Mouse (Mus musculus) forebrain, embryonic 14.5 days (tissue): ENCODE results near the gene Ccnb3. TPM values are rescaled to one million over a fixed set of nuclear protein-coding genes. Genes with fewer than 3 reads are reported as not detected.

Experiments used
- ATAC-seq: fragments of 200-750 bp; cut with Nextera tagmentation; 2 replicates; pipeline ENCODE4 v1.8.0; 2017; ENCODE audit warnings: mild to moderate bottlenecking, moderate library complexity
- DNase-seq: peaks from one replicate; pipeline ENCODE4 v3.0.0-alpha.2; 2015; ENCODE audit warnings: low spot score
- H3K27ac ChIP-seq: fragments of 300-500 bp; sonication (generic); 2 replicates; pipeline ENCODE4 v1.5.1; 2014; ENCODE audit warnings: low read depth, mild to moderate bottlenecking, control low read depth, low read length, moderate library complexity
- H3K27me3 ChIP-seq: fragments of 300-500 bp; sonication (generic); replicated peaks from 2 replicates; pipeline ENCODE4 v1.6.1; 2014; ENCODE audit warnings: low read length, control low read depth, mixed read lengths; ENCODE audit not compliant: control insufficient read depth, insufficient read depth
- H3K36me3 ChIP-seq: fragments of 300-500 bp; sonication (generic); 2 replicates; pipeline ENCODE4 v1.6.1; 2014; ENCODE audit warnings: low read length, control low read depth; ENCODE audit not compliant: control insufficient read depth, insufficient read depth
- H3K4me1 ChIP-seq: fragments of 300-500 bp; sonication (generic); 2 replicates; pipeline ENCODE4 v1.6.1; 2014; ENCODE audit warnings: antibody characterized with exemption, low read length, control low read depth; ENCODE audit not compliant: control insufficient read depth, insufficient read depth
- H3K4me2 ChIP-seq: fragments of 300-500 bp; sonication (generic); 2 replicates; pipeline ENCODE4 v1.6.1; 2014; ENCODE audit warnings: mild to moderate bottlenecking, control low read depth, low read length
- H3K4me3 ChIP-seq: fragments of 300-500 bp; sonication (generic); 2 replicates; pipeline ENCODE4 v1.5.1; 2014; ENCODE audit warnings: low read depth, low read length, control low read depth
- H3K9ac ChIP-seq: fragments of 300-500 bp; sonication (generic); 2 replicates; pipeline ENCODE4 v1.6.1; 2014; ENCODE audit warnings: mild to moderate bottlenecking, low read length, control low read depth, moderate library complexity
- H3K9me3 ChIP-seq: fragments of 300-500 bp; sonication (generic); replicated peaks from 2 replicates; pipeline ENCODE4 v1.6.1; 2016; ENCODE audit warnings: low read length, control low read depth, mixed read lengths; ENCODE audit not compliant: control insufficient read depth
- WGBS: fragments of 180-500 bp; shearing (Covaris S2); extraction: QIAGEN DNeasy Blood & Tissue Kit; methylation state at CpG from one replicate; pipeline ENCODE4 v1.1.7; 2014; 5-methylcytosine and 5-hydroxymethylcytosine counted together
- polyA plus RNA-seq: library from polyadenylated mRNA; unstranded; fragments of >200 nt; fragmentation: Nextera tagmentation; extraction: Ambion mirVana; gene quantifications from 2 replicates; pipeline ENCODE4 v1.2.1, GENCODE M21; 2014

Ccnb3 gene
- not detected in 2 replicates for polyA plus RNA-seq

DNA sequence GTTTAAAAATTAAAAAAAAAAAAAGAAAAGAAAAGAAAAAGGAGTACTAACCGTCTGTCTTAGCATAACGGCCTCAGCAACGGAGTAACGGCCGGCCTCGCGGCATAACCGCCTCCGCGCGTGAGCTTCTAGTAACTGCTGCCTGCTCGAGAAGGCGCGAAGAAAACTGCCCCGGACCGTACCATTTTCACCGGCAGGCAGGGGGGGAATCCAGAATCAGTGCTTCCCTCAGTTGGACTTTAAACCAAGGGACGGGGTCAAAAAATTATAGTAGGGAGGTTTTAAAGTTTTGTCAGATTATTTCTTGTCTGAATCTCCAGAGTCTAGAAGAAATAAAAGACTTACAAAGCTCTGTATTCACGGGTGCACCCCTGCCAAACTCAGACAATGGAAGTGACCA, at the start of gene Ccnb3:
Gene Ccnb3 (minus strand): TSS at position 101 of the 400 bp plus-strand sequence.
- Histone ChIP-seq H3K4me3 (no peak within 1 kb of the TSS), H3K27me3 (no peaks in the 10 kb centered on the region), H3K9me3 (no peaks in the 10 kb centered on the region), H3K4me1 (no peaks in the 10 kb centered on the region), H3K4me2 (no peak within 1 kb of the TSS), H3K27ac (no peak within 1 kb of the TSS), H3K36me3 (no peaks in the 10 kb centered on the region), H3K9ac (no peak within 1 kb of the TSS)
- 95% methylated on average over 19 of the region's 19 CpGs for WGBS
- DNase-seq: no peak
- no peak for ATAC-seq

- H3K9ac ChIP-seq: no peak overlapping the region
- H3K4me1 ChIP-seq: no peaks in the 10 kb centered on the region
- no peak overlapping the region for H3K27ac ChIP-seq
- H3K27me3 ChIP-seq: no peaks in the 10 kb centered on the region
- H3K4me2 ChIP-seq: no peak overlapping the region
- no peak overlapping the region for H3K4me3 ChIP-seq
- ATAC-seq: no peak
- no peaks in the 10 kb centered on the region for H3K9me3 ChIP-seq
- H3K36me3 ChIP-seq: no peaks in the 10 kb centered on the region
- no peak for DNase-seq
Observed at GRCm38 (mm10) chrX:7090323-7090722, 48.9 kb upstream of the Ccnb3 start.

DNA sequence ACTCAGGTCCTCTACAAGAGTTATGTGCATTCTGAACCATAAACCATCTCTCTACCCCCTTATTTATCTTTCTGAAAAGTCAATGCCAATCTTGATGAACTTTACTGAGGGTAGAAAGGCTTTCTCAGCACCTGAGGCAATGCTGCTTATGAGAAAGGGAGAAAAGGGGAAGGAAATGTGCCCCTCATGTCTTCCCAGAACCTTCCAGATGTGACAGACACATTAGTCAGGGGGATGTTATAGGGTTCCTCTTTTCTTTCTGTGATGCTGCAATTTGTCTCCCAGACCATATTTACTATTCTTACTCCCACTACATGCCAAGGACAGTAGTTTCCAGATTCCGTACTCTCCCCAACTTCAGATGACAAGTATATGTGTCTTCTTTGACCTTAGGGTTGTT, 44.5 kb upstream of the Ccnb3 start:
- no peak overlapping the region for H3K4me2 ChIP-seq
- 78% methylated on average over 1 of the region's 1 CpGs for WGBS

DNA sequence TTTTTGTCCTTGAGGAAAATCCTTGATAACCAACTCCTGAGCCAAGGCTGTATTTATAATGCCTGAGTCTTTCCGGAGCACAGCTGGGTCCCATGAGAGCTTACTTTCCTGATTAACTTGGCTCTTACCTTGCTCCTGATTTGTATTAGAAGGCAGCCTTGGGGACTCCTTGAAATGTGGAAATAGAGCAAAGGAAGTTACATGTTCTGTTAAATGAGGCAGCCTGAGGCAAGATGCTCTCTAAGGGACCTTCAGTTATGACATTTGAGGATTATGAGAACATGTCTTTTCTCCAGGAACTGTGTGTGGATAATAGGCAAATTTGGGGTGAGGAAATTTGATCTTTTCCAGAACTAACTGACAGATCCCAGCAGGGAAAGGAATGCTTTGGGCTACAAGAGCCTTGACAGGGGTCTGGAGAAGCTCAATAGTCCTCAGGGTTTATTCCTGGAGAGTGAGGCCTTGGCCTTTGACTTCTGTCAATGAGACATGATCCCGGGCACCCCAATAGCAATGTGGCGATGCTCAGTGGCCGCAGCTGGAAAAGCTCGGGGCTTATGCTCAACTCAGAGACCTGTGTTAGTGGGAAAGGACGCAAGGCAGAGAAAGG, 38.5 kb upstream of the Ccnb3 start:
- Histone ChIP-seq H3K27me3 (no peaks in the 10 kb centered on the region), H3K27ac (no peak overlapping the region), H3K4me2 (no peak overlapping the region), H3K36me3 (no peaks in the 10 kb centered on the region), H3K4me1 (no peaks in the 10 kb centered on the region), H3K9me3 (no peaks in the 10 kb centered on the region), H3K4me3 (no peak overlapping the region), H3K9ac (no peak overlapping the region)
- no peak for DNase-seq
- no peak for ATAC-seq
- 88% methylated on average over 6 of the region's 6 CpGs for WGBS

More for the DNA sequence above, 44.5 kb upstream of the Ccnb3 start:
- Histone ChIP-seq H3K9me3 (no peaks in the 10 kb centered on the region), H3K9ac (no peak overlapping the region), H3K4me3 (no peak overlapping the region), H3K36me3 (no peaks in the 10 kb centered on the region), H3K27ac (no peak overlapping the region), H3K27me3 (no peaks in the 10 kb centered on the region), H3K4me1 (no peaks in the 10 kb centered on the region)
- ATAC-seq (no peak), DNase-seq (no peak)

DNA sequence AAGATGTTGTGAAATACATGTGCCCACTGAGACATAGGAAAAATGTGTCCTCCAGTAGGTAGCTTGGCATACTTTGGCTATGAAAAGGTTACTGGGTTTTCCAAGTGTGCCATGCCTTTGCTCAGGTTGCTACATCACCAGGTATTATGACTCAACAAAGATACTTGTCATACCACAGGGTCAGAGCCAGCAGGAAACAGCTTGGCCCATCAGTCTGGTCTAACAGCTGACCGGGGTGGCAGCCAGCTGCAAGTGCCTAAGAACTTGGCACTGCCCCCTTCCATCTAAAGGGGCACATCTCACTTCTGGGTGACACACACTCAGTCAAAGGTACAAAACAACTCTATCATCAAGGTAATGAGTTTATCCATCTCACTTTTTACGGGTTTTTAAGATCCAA, 26.6 kb upstream of the Ccnb3 start:
- DNase-seq (no peak), ATAC-seq (no peak)
- Histone ChIP-seq H3K4me1 (no peaks in the 10 kb centered on the region), H3K4me2 (no peak overlapping the region), H3K9me3 (no peaks in the 10 kb centered on the region), H3K4me3 (no peak overlapping the region), H3K9ac (no peak overlapping the region), H3K27ac (no peak overlapping the region), H3K27me3 (no peaks in the 10 kb centered on the region), H3K36me3 (no peaks in the 10 kb centered on the region)
- WGBS: 75% methylated on average over 2 of the region's 2 CpGs

DNA sequence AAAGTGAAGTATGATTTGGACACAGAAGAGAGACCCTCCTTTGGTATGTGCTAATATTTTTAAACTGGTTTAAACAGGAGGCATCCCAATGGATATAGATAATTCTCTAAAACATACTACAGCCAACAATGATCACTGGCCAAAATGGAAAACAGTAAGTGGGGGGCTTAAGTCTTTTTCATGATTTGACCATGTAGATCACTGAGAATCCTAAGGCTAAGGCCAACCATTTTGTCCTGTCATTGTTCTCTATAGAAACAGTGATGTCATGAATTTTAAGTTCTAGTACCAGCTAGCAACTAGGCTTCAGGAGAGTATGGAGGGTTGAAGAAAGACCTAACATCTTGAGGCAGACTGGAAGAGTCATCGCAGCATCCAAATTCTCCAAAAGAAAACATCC, 25.8 kb upstream of the Ccnb3 start, which contains the start of gene Akap4:
Gene Akap4 (plus strand): TSS at position 301 of the 400 bp plus-strand sequence.
- no peaks in the 10 kb centered on the region for H3K4me1 ChIP-seq
- DNase-seq (no peak), ATAC-seq (no peak)
- H3K9me3 ChIP-seq: no peaks in the 10 kb centered on the region
- no peak within 1 kb of the TSS for H3K27ac ChIP-seq
- WGBS: 90% methylated on average over 1 of the region's 1 CpGs
- H3K36me3 ChIP-seq: no peaks in the 10 kb centered on the region
- H3K27me3 ChIP-seq: no peaks in the 10 kb centered on the region
- no peak within 1 kb of the TSS for H3K9ac ChIP-seq
- no peak within 1 kb of the TSS for H3K4me3 ChIP-seq
- H3K4me2 ChIP-seq: no peak within 1 kb of the TSS

GRCm38 (mm10) chrX:7064109-7064508, 22.7 kb upstream of the Ccnb3 start:
- Histone ChIP-seq H3K27ac (no peak overlapping the region), H3K36me3 (no peaks in the 10 kb centered on the region), H3K4me3 (no peak overlapping the region), H3K9ac (no peak overlapping the region), H3K4me2 (no peak overlapping the region), H3K9me3 (no peaks in the 10 kb centered on the region), H3K4me1 (no peaks in the 10 kb centered on the region), H3K27me3 (no peaks in the 10 kb centered on the region)
- no peak for ATAC-seq
- DNase-seq: no peak

DNA sequence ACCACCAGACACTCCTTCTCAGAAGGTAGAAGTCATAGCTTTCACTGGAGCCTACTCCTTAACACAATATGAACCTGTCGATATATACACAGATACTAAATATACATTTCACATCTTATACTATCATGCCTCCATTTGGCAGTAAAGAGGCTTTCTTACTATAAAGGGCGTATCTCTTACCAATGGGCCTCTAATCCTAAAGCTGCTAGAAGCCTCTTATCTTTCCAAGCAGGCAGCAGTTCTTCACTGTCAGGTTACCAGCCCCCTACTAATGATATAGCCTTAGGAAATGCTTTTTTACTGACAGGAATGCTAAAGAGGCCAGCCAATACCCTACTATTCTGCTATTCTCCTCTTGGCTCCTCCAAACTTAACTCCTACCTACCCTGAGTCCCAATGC, 16.2 kb upstream of the Ccnb3 start:
- no peaks in the 10 kb centered on the region for H3K4me1 ChIP-seq
- H3K36me3 ChIP-seq: no peaks in the 10 kb centered on the region
- no peaks in the 10 kb centered on the region for H3K9me3 ChIP-seq
- no peaks in the 10 kb centered on the region for H3K27me3 ChIP-seq
- ATAC-seq (no peak), DNase-seq (no peak)
- H3K4me3 ChIP-seq: no peak overlapping the region
- WGBS: 84% methylated on average over 2 of the region's 2 CpGs
- no peak overlapping the region for H3K9ac ChIP-seq
- H3K27ac ChIP-seq: no peak overlapping the region
- no peak overlapping the region for H3K4me2 ChIP-seq

- Histone ChIP-seq H3K27ac (no peak overlapping the region), H3K9me3 (no peaks in the 10 kb centered on the region), H3K4me1 (no peaks in the 10 kb centered on the region), H3K4me2 (no peak overlapping the region), H3K27me3 (no peaks in the 10 kb centered on the region), H3K36me3 (no peaks in the 10 kb centered on the region), H3K4me3 (no peak overlapping the region), H3K9ac (no peak overlapping the region)
- DNase-seq (no peak), ATAC-seq (no peak)
Observed at GRCm38 (mm10) chrX:7057056-7057455, 15.6 kb upstream of the Ccnb3 start.
